Mouse (Mus musculus) limb, embryonic 14.5 days (tissue): ENCODE measurements around the gene Gjc1. TPM values are rescaled to one million over a fixed set of nuclear protein-coding genes. Genes with fewer than 3 reads are reported as not detected.

Experiments
- ATAC-seq: fragments of 200-750 bp; cut with Nextera tagmentation; 2 replicates; pipeline ENCODE4 v1.8.0; 2017; ENCODE audit warnings: low read depth, moderate number of reproducible peaks, moderate TSS enrichment; ENCODE audit not compliant: low FRiP score
- DNase-seq: peaks from one replicate; pipeline ENCODE4 v3.0.0-alpha.2; 2015; ENCODE audit warnings: low spot score
- H3K27ac ChIP-seq: fragments of 300-500 bp; sonication (generic); replicated peaks from 2 replicates; pipeline ENCODE4 v1.5.1; 2014; ENCODE audit warnings: low read depth, mild to moderate bottlenecking, low read length, moderate library complexity, mixed read lengths
- H3K27me3 ChIP-seq: fragments of 300-500 bp; sonication (generic); 2 replicates; pipeline ENCODE4 v1.6.1; 2014; ENCODE audit warnings: low read length, mixed read lengths; ENCODE audit not compliant: control insufficient read depth, insufficient read depth
- H3K36me3 ChIP-seq: fragments of 300-500 bp; sonication (generic); 2 replicates; pipeline ENCODE4 v1.6.1; 2014; ENCODE audit warnings: mild to moderate bottlenecking, low read length, moderate library complexity, mixed read lengths; ENCODE audit not compliant: control insufficient read depth, insufficient read depth
- H3K4me1 ChIP-seq: fragments of 300-500 bp; sonication (generic); 2 replicates; pipeline ENCODE4 v1.6.1; 2014; ENCODE audit warnings: antibody characterized with exemption, low read length, mixed read lengths; ENCODE audit not compliant: control insufficient read depth, insufficient read depth
- H3K4me2 ChIP-seq: fragments of 300-500 bp; sonication (generic); replicated peaks from 2 replicates; pipeline ENCODE4 v1.6.1; 2014; ENCODE audit warnings: low read depth, mild to moderate bottlenecking, low read length, moderate library complexity; ENCODE audit not compliant: severe bottlenecking
- H3K4me3 ChIP-seq: fragments of 300-500 bp; sonication (generic); replicated peaks from 2 replicates; pipeline ENCODE4 v1.5.1; 2014; ENCODE audit warnings: low read length
- H3K9ac ChIP-seq: fragments of 300-500 bp; sonication (generic); 2 replicates; pipeline ENCODE4 v1.6.1; 2014; ENCODE audit warnings: mild to moderate bottlenecking, low read depth, low read length, moderate library complexity; ENCODE audit not compliant: severe bottlenecking
- H3K9me3 ChIP-seq: fragments of 300-500 bp; sonication (generic); 2 replicates; pipeline ENCODE4 v1.6.1; 2016; ENCODE audit warnings: low read length; ENCODE audit not compliant: control insufficient read depth
- POLR2A ChIP-seq: fragments of 200-500 bp; IDR thresholded peaks from 2 replicates; pipeline ENCODE4 v1.8.0; 2012; ENCODE audit warnings: inconsistent platforms, mild to moderate bottlenecking, moderate library complexity, borderline replicate concordance; ENCODE audit not compliant: insufficient read depth, insufficient read length; ENCODE audit errors: extremely low read depth
- WGBS: fragments of 180-500 bp; shearing (Covaris S2); extraction: QIAGEN DNeasy Blood & Tissue Kit; methylation state at CpG from one replicate; pipeline ENCODE4 v1.1.7; 2014; 5-methylcytosine and 5-hydroxymethylcytosine counted together
- polyA plus RNA-seq, 2 experiments: library from polyadenylated mRNA; depleted of rRNA in 1 of 2; stranded (reverse) in 1 of 2; unstranded in 1 of 2; fragments of >200 nt; fragmentation: Nextera tagmentation in 1 of 2; extraction: Ambion mirVana in 1 of 2; gene quantifications; 2 replicates each; pipeline versions ENCODE4 v1.2.1 to v1.2.3; 2012 to 2014

The Gjc1 gene
- polyA plus RNA-seq, 2 experiments = 59.6 to 80.0 TPM

- DNase-seq (no peak), ATAC-seq (no peak)
- H3K27me3 ChIP-seq = no peaks in the 10 kb centered on the region
- WGBS = 65% methylated on average over 18 of the region's 18 CpGs
- no peak overlapping the region for H3K27ac ChIP-seq
- no peaks in the 10 kb centered on the region for H3K9me3 ChIP-seq
- no peak overlapping the region for H3K4me2 ChIP-seq
- H3K4me1 ChIP-seq = peaks cover 10% of the 10 kb centered on the region
- no peak overlapping the region for H3K4me3 ChIP-seq
- H3K36me3 ChIP-seq = peaks cover 7% of the 10 kb centered on the region; the same call in 1 of the 2 replicates
- no peak overlapping the region for H3K9ac ChIP-seq
- TF ChIP-seq POLR2A = no peak
Observed at GRCm38 (mm10) chr11:102772771-102773700, 46.5 kb downstream of the Gjc1 start.

GRCm38 (mm10) chr11:102771916-102772714 is 47.4 kb downstream of the Gjc1 start:
- WGBS = 26% methylated on average over 15 of the region's 16 CpGs
- TF ChIP-seq POLR2A = no peak
- Histone ChIP-seq H3K27ac (no peak overlapping the region), H3K4me3 (no peak overlapping the region), H3K27me3 (no peaks in the 10 kb centered on the region), H3K4me2 (no peak overlapping the region), H3K36me3 (peaks cover 7% of the 10 kb centered on the region; the same call in 1 of the 2 replicates), H3K9ac (no peak overlapping the region), H3K4me1 (peaks cover 4% of the 10 kb centered on the region; the same call in 1 of the 2 replicates), H3K9me3 (no peaks in the 10 kb centered on the region)
- ATAC-seq (no peak), DNase-seq (no peak)

GRCm38 (mm10) chr11:102770662-102771435 is 48.7 kb downstream of the Gjc1 start:
- ATAC-seq (no peak), DNase-seq (no peak)
- Histone ChIP-seq H3K4me1 (peaks cover 4% of the 10 kb centered on the region; the same call in 1 of the 2 replicates), H3K4me2 (no peak overlapping the region), H3K9ac (peak overlapping the region; percentile 16; the same call in 1 of the 2 replicates), H3K36me3 (no peaks in the 10 kb centered on the region), H3K27me3 (no peaks in the 10 kb centered on the region), H3K9me3 (no peaks in the 10 kb centered on the region), H3K4me3 (no peak overlapping the region), H3K27ac (0 out of 2 replicates have a peak overlapping the region, but pooled peaks have one; percentile 8)
- no peak for TF ChIP-seq POLR2A
- 19% methylated on average over 14 of the region's 15 CpGs for WGBS

- Histone ChIP-seq H3K27me3 (no peaks in the 10 kb centered on the region), H3K9ac (peak overlapping the region; percentile 16; the same call in 1 of the 2 replicates), H3K4me1 (peaks cover 3% of the 10 kb centered on the region; the same call in 1 of the 2 replicates), H3K36me3 (no peaks in the 10 kb centered on the region), H3K9me3 (no peaks in the 10 kb centered on the region), H3K27ac (0 out of 2 replicates have a peak overlapping the region, but pooled peaks have one; percentile 8), H3K4me3 (no peak overlapping the region), H3K4me2 (no peak overlapping the region)
- DNase-seq (no peak), ATAC-seq (no peak)
- no peak for TF ChIP-seq POLR2A
- 75% methylated on average over 12 of the region's 12 CpGs for WGBS
Observed at GRCm38 (mm10) chr11:102769993-102770661, 49.4 kb downstream of the Gjc1 start.
